Mouse (Mus musculus): ENCODE data around the gene Gm9048.
"Not testable (repeated sequence)": the region's sequence is repeated elsewhere in the genome, so short reads cannot be mapped to it uniquely, and the experiment has no call there.

The Gm9048 gene

DNA sequence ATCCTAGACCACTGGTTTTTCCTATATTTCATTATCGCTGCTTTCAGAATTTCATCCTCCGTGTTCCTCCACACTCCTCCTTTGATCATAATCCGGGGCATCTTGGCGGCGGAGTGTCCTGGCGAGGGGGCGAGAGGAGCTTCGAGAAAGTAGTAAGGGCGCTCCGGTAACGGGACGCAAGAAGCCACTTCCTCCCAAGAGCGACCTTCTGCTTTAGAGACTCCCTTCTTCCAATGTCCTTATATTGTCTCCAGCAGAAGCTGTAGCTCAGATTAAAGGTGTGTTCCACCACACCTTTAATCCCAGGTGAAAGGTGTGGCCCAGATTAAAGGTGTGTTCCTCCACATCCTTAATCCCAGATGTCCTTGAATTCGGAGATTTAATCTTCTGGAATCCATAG, at the start of gene Gm9048:
Gm9048 (minus strand) TSS at position 101 of the 400 bp plus-strand sequence.
- not testable (repeated sequence) for DNase-seq (ENCODE audit: low spot score)

- peak; percentile 94 for DNase-seq (ENCODE audit: low spot score)
Observed at GRCm38 (mm10) chr10:118370443-118370842, 22.0 kb upstream of the Gm9048 start.

GRCm38 (mm10) chr10:118369518-118369917, 21.0 kb upstream of the Gm9048 start:
- DNase-seq (ENCODE audit: low spot score): no peak

- not testable (repeated sequence) for DNase-seq (ENCODE audit: low spot score)
Observed at GRCm38 (mm10) chr10:118354005-118354404, 5.5 kb upstream of the Gm9048 start, which contains the start of gene Gm9049. TSS of gene Gm9049 (minus strand) at chr10:118354105.

GRCm38 (mm10) chr10:118343155-118343554, 5.3 kb downstream of the Gm9048 start, which contains the start of gene Gm9046:
TSS of gene Gm9046 (minus strand) at chr10:118343255.
- not testable (repeated sequence) for DNase-seq (ENCODE audit: low spot score)

DNA sequence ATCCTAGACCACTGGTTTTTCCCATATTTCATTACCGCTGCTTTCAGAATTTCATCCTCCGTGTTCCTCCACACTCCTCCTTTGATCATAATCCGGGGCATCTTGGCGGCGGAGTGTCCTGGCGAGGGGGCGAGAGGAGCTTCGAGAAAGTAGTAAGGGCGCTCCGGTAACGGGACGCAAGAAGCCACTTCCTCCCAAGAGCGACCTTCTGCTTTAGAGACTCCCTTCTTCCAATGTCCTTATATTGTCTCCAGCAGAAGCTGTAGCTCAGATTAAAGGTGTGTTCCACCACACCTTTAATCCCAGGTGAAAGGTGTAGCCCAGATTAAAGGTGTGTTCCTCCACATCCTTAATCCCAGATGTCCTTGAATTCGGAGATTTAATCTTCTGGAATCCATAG, 10.7 kb downstream of the Gm9048 start, which contains the start of gene Gm9045:
Gm9045 (minus strand) TSS at position 101 of the 400 bp plus-strand sequence.
- DNase-seq (ENCODE audit: low spot score): not testable (repeated sequence)

DNA sequence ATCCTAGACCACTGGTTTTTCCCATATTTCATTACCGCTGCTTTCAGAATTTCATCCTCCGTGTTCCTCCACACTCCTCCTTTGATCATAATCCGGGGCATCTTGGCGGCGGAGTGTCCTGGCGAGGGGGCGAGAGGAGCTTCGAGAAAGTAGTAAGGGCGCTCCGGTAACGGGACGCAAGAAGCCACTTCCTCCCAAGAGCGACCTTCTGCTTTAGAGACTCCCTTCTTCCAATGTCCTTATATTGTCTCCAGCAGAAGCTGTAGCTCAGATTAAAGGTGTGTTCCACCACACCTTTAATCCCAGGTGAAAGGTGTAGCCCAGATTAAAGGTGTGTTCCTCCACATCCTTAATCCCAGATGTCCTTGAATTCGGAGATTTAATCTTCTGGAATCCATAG, 16.2 kb downstream of the Gm9048 start, which contains the start of gene Gm9044:
Gm9044 (minus strand) TSS at position 101 of the 400 bp plus-strand sequence.
- not testable (repeated sequence) for DNase-seq (ENCODE audit: low spot score)

DNA sequence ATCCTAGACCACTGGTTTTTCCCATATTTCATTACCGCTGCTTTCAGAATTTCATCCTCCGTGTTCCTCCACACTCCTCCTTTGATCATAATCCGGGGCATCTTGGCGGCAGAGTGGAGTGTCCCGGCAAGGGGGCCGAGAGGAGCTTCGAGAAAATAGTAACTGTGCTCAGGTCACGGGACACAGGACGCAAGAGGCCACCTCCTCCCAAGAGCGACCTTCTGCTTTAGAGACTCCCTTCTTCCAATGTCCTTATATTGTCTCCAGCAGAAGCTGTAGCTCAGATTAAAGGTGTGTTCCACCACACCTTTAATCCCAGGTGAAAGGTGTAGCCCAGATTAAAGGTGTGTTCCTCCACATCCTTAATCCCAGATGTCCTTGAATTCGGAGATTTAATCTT, 21.6 kb downstream of the Gm9048 start, which contains the start of gene Gm9040:
Gm9040 (minus strand) TSS at position 101 of the 400 bp plus-strand sequence.
- DNase-seq (ENCODE audit: low spot score): not testable (repeated sequence)

DNA sequence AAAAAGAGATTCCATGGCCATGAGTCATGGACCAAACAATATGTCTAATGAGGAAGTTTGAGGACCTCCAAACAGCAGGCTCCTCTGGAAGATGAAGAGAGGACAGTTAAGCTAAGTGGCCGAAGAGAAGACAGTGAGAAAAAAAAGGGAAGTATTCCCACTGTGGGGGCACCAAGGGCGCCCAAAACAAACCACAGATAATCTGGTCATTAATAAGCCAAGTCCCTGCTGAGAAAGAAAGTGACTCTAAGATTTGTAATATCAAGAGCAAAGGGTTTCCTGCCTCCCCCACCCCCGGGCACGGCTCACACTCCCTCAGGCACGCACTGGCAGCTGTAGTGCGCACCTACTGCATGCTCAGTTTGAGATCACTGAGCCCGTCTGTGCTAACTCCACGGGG, 29.5 kb downstream of the Gm9048 start:
- DNase-seq (ENCODE audit: low spot score): no peak

DNA sequence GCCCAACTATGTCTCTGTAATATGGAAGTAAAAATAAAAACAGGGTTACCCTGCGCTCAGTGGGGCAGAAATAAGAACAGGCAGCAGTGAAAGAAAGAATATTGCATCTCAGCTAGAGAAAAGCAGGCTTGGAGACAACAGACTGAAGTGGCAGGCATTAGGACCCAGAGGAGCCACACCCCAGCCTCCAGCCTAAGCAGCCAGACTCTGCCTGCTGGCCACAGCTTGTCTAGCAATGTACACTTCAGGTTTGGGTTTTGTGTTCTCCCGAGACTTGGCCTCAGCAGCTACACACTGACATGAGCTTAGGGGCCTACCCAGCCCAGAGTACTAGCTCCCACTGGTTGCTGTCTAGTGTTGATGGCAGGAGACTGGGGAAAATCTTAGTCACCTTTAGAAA, 46.3 kb downstream of the Gm9048 start:
- DNase-seq (ENCODE audit: low spot score): not testable (repeated sequence)
